Mouse (Mus musculus) c-Kit-positive CD71-positive TER-119-positive erythroid progenitor cells, embryonic 14.5 days (primary cell): Measurements from ENCODE around the gene Rhoc.

Source experiments
- DNase-seq: peaks from one replicate; pipeline ENCODE4 v3.0.0-alpha.2; 2013; ENCODE audit warnings: low spot score

Gene Rhoc

GRCm38 (mm10) chr3:104816130-104816529 is 28.0 kb downstream of the Rhoc start:
- no peak for DNase-seq

GRCm38 (mm10) chr3:104817481-104817990 is 29.4 kb downstream of the Rhoc start:
- no peak for DNase-seq

- DNase-seq, result peak; percentile 45
Observed at GRCm38 (mm10) chr3:104817991-104818748, 30.0 kb downstream of the Rhoc start, which contains the start of gene Mov10. Gene Mov10, minus strand, starts transcription at chr3:104818563.

GRCm38 (mm10) chr3:104818749-104819134 is 30.6 kb downstream of the Rhoc start:
- no peak for DNase-seq

GRCm38 (mm10) chr3:104820426-104820825 is 32.3 kb downstream of the Rhoc start:
- no peak for DNase-seq

GRCm38 (mm10) chr3:104822413-104822812 is 34.2 kb downstream of the Rhoc start:
- DNase-seq, result no peak

- no peak for DNase-seq
Observed at GRCm38 (mm10) chr3:104835797-104836196, 47.6 kb downstream of the Rhoc start.

- DNase-seq, result no peak
Observed at GRCm38 (mm10) chr3:104841049-104841448, 52.9 kb downstream of the Rhoc start.
